Mouse (Mus musculus) right cerebral cortex, postnatal 10 days (tissue): ENCODE measurements at regions not wholly inside any gene's neighbourhood (a gene's known extent, or its start where the extent isn't known, plus 50 kb on each side); places are given as distances from the start of the nearest gene placed in this dataset.

ENCODE experiments used
- DNase-seq, 2 experiments: peaks; one replicate each; pipeline ENCODE4 v3.0.0; 2021; ENCODE audit warnings: low spot score in 2 of 2

GRCm38 (mm10) chr4:95390549-95390948 is 166.8 kb upstream of the Fggy start:
- no peak for DNase-seq

GRCm38 (mm10) chr4:95395746-95396145 is 161.6 kb upstream of the Fggy start:
- no peak for DNase-seq

GRCm38 (mm10) chr4:95398301-95398700 is 159.0 kb upstream of the Fggy start:
- DNase-seq: no peak

GRCm38 (mm10) chr4:95402273-95402672 is 155.0 kb upstream of the Fggy start:
- DNase-seq: no peak

GRCm38 (mm10) chr4:95417075-95417474 is 140.2 kb upstream of the Fggy start:
- DNase-seq: no peak

GRCm38 (mm10) chr4:95426563-95426962 is 130.7 kb upstream of the Fggy start:
- DNase-seq: no peak

GRCm38 (mm10) chr4:95434543-95434942 is 122.8 kb upstream of the Fggy start:
- DNase-seq: peak in 1 of 2 experiments; percentile 21

- DNase-seq: no peak
These were observed 122.2 kb upstream of the Fggy start for GRCm38 (mm10) chr4:95435080-95435479.

- no peak for DNase-seq
These were observed 117.5 kb upstream of the Fggy start for GRCm38 (mm10) chr4:95439834-95440233.

GRCm38 (mm10) chr4:95443854-95444811 is 113.2 kb upstream of the Fggy start:
- no peak for DNase-seq

- DNase-seq: no peak
These were observed 107.0 kb upstream of the Fggy start for GRCm38 (mm10) chr4:95450286-95450685.

GRCm38 (mm10) chr4:95451831-95452230 is 105.5 kb upstream of the Fggy start:
- no peak for DNase-seq

- no peak for DNase-seq
These were observed 101.0 kb upstream of the Fggy start for GRCm38 (mm10) chr4:95456318-95456717.

GRCm38 (mm10) chr4:95456943-95457342 is 100.4 kb upstream of the Fggy start:
- DNase-seq: no peak

GRCm38 (mm10) chr4:95462476-95462875 is 94.8 kb upstream of the Fggy start:
- no peak for DNase-seq

GRCm38 (mm10) chr4:95463082-95463825 is 94.1 kb upstream of the Fggy start:
- DNase-seq: no peak

- DNase-seq: no peak
These were observed 90.7 kb upstream of the Fggy start for GRCm38 (mm10) chr4:95466647-95467046.

- no peak for DNase-seq
These were observed 89.8 kb upstream of the Fggy start for GRCm38 (mm10) chr4:95467526-95467925.

GRCm38 (mm10) chr4:95474726-95475406 is 82.4 kb upstream of the Fggy start:
- DNase-seq: no peak

GRCm38 (mm10) chr4:95476071-95476724 is 81.1 kb upstream of the Fggy start:
- peak in 1 of 2 experiments; percentile 23 for DNase-seq

- peak in 1 of 2 experiments; percentile 24 for DNase-seq
These were observed 73.7 kb upstream of the Fggy start for GRCm38 (mm10) chr4:95483571-95483970.

- no peak for DNase-seq
These were observed 70.0 kb upstream of the Fggy start for GRCm38 (mm10) chr4:95487323-95487722.
